Mouse (Mus musculus): ENCODE results near the gene Lrmda. TPM values are rescaled to one million over a fixed set of nuclear protein-coding genes. Genes with fewer than 3 reads are reported as not detected.

Gene Lrmda
- polyA plus RNA-seq, 1 experiment from 2014 or later: 0.25 TPM

DNA sequence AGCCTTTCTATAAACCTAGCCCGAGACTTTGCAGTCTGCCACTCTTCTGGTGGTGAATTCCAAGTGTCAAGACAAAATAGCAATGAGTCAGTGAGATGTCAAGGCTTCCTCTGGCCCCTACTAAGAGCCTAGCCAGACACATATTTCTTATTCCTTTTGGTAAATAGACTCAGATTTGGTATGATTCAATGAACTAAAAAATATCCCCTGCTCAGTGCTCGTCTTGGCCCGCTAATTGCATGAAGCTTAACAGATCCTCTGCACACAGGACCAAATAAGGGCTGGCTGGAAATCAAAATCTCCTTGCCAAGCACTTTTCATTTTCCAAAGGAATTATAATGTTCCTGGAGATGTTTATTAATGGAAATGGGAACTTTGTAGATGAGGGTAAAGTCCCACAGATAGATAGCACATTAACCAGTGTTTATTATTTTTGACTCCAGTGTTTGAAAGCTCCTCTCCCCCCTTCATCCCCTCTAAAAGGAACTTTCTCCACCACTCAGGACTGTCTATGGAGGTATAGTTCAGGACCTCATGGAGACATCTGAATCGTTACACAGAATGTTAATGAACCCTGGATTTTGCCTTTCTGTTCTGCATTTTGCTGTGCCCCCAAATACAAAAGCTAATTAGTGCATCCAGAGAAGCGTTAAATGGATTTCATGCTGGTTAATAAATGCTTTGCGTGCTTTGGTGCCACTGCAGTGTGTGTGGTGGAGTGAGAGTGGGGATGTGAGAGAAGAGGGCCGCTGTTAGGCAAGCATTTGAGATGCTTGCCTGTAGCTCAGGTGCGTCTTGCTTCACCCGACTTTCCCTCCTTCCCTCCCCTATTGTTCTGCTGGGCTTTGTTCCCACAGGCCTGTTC lies 945.5 kb downstream of the Lrmda start:
- no peak for ATAC-seq (ENCODE audit: low read depth)
- Histone ChIP-seq H3K36me3 (no peaks in the 10 kb centered on the region), H3K27me3 (no peaks in the 10 kb centered on the region), H3K4me3 (replicated peaks) (no peak overlapping the region), H3K4me1 (replicated peaks) (no peaks in the 10 kb centered on the region), H3K4me2 (no peak overlapping the region), H3K9ac (no peak overlapping the region), H3K27ac (no peak overlapping the region), H3K9me3 (replicated peaks) (no peaks in the 10 kb centered on the region)
- DNase-seq: no peak
- 59% methylated on average over 9 of the region's 9 CpGs for WGBS (ENCODE audit: insufficient replicate concordance)

DNA sequence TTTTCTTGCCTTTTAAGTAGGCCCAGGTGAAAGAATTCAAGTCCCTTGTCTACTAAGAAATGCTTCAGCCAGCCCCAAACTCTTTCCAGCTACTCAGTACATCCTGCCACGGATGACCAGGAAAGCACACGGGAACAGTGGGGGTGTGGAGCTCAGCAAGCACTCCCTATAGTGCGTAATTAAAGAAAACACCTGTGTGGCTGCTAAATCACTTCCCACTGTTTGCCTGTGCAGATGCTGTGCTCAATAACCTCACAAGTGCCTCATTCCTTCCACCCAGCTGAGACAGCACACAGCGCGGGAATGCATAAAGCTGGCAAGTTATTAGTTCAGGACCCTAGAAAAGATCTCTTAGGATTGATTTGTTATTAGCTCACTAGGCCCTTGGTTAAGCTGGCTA lies 949.2 kb downstream of the Lrmda start:
- no peak for DNase-seq
- no peaks in the 10 kb centered on the region for H3K27me3 ChIP-seq
- 78% methylated on average over 5 of the region's 5 CpGs for WGBS (ENCODE audit: insufficient replicate concordance)

DNA sequence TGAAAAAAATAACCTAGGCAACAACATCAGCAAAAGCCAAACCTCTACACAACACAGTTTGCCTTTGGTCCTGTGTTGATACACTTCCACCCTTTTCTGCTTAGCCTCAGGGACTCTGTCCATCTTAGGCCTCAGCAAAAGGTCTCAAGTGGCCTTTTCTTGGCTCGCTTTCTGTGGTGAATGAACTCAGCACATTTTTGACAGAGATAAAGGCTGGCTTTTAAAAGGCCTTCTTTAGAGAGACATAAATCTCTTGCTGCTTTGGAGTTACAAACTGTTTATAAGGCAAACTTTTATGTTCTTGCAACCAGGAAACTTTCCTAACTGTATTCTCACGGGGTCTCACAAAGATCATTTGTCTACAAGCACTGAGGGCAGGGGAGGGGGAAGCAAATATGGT lies 967.2 kb downstream of the Lrmda start:
- Histone ChIP-seq H3K9ac (no peak overlapping the region), H3K36me3 (no peaks in the 10 kb centered on the region), H3K27ac (no peak overlapping the region), H3K4me2 (no peak overlapping the region), H3K27me3 (no peaks in the 10 kb centered on the region), H3K4me1 (replicated peaks) (no peaks in the 10 kb centered on the region), H3K9me3 (replicated peaks) (no peaks in the 10 kb centered on the region), H3K4me3 (replicated peaks) (no peak overlapping the region)
- DNase-seq (no peak), ATAC-seq (ENCODE audit: low read depth) (no peak)
- 62% methylated on average over 2 of the region's 2 CpGs for WGBS (ENCODE audit: insufficient replicate concordance)

More for the DNA sequence above, 949.2 kb downstream of the Lrmda start:
- Histone ChIP-seq H3K4me1 (replicated peaks) (no peaks in the 10 kb centered on the region), H3K36me3 (no peaks in the 10 kb centered on the region), H3K9ac (no peak overlapping the region), H3K4me3 (replicated peaks) (no peak overlapping the region), H3K4me2 (no peak overlapping the region), H3K9me3 (replicated peaks) (no peaks in the 10 kb centered on the region), H3K27ac (no peak overlapping the region)
- no peak for ATAC-seq (ENCODE audit: low read depth)

DNA sequence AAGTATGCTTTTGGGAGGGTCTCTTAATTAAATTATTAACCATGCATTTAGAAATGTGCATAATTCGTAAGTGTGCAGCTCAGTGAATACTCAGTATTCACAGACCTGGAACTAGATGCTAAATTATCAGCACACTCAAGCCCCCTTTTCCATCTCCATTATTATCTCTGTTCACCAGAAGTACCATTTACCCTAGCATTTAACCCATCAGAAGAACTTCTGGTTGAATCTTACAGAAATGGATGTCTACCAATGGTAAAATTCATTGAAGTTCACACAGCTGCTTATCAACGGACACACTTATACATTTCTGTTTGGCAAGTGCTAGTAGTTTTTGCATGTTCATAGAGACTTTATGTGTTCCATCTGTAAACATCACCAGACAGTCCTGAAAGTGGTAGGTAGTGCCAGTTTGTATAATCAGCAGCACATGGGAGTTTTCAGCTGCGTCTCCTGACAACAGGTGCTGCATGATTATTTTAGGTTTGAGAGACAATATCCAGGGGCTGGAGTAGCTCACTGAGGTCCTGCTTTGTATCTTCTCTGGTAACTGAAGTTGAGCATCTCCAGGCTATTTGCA lies 968.7 kb downstream of the Lrmda start:
- no peak for DNase-seq
- WGBS (ENCODE audit: insufficient replicate concordance): 69% methylated on average over 3 of the region's 3 CpGs
- Histone ChIP-seq H3K27me3 (no peaks in the 10 kb centered on the region), H3K9ac (no peak overlapping the region), H3K4me2 (no peak overlapping the region), H3K4me3 (replicated peaks) (no peak overlapping the region), H3K36me3 (no peaks in the 10 kb centered on the region), H3K9me3 (replicated peaks) (no peaks in the 10 kb centered on the region), H3K4me1 (replicated peaks) (no peaks in the 10 kb centered on the region), H3K27ac (no peak overlapping the region)
- no peak for ATAC-seq (ENCODE audit: low read depth)

DNA sequence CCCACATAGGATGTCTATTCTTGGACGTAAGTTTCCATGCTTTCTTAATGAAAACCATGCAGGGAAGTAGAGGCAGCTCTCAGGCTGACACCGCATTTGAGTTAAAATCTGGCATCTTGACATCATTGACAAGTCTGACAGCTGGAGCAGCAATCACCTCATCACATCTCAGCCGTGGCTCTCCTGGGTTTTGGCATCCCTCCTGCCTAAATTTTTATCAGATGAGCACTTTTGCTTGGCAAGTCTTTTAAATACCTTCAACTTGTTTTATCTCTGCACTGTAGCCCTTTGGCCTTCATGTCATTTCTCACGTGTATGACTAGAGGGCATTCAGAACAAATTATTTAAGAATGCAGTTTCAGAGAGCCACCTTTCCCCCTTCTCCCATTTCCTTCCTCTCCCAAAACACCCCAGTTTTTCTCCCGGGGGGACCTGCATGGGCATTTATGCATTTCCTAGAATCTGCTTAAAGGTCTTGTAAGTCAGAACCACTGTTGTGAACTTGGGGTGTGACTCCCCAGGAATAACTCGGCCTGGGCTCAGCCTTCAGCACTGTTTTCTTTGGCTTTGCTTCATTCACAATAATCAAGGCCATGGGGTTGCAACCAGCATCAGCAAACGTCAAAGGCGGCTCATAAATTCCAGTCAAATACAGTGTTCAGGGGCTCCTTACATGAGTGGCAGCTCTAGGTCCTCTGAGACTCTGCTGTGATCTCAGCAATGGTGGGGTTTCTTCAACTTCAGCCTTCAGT lies 975.8 kb downstream of the Lrmda start:
- H3K4me2 ChIP-seq: no peak overlapping the region
- whole genome bisulfite sequencing (ENCODE audit: insufficient replicate concordance): 55% methylated on average over 8 of the region's 8 CpGs
- H3K4me3 ChIP-seq (replicated peaks): no peak overlapping the region
- no peak for ATAC-seq (ENCODE audit: low read depth)
- H3K27ac ChIP-seq: no peak overlapping the region
- no peaks in the 10 kb centered on the region for H3K27me3 ChIP-seq
- H3K9ac ChIP-seq: no peak overlapping the region
- H3K4me1 ChIP-seq (replicated peaks): no peaks in the 10 kb centered on the region
- DNase-seq: no peak
- H3K36me3 ChIP-seq: no peaks in the 10 kb centered on the region
- no peaks in the 10 kb centered on the region for H3K9me3 ChIP-seq (replicated peaks)

DNA sequence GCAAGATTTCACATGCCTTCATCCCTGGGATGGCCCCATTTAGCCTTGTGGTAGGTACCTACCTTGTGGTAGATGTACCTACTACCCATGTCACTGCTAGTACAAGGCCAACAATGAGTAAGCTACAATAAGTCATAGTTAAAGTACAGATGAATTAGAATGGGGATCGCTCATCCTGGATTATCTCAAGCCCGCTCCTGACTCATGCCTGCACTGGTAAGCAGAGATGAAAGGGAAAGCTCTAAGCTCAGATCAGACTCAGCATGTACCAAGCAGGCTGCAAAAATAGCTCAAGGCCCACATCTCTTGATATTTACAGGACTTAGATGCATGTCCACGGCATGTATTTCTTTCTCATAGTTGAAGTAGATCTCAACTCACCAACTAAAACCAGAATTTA lies 979.4 kb downstream of the Lrmda start:
- no peak overlapping the region for H3K9ac ChIP-seq

DNA sequence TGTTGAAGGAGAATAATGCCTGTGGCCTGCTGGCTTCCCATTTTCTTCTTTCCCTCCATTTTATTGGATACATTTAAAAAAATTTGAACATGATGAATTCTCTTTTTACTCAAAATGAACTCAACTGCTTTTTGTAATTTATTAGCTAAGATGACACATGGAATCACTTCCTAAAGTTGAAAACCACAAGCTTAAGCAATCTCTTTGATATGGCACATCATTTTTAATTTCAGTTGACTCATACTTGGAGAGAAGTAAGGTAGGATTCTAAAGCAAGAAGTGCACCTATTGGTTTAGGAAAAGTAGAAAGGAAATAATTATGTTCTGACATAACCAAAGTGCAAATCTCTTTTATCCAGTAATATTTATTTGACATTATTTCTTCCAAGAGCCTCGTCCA lies 992.5 kb downstream of the Lrmda start:
- no peaks in the 10 kb centered on the region for H3K4me1 ChIP-seq (replicated peaks)
- H3K36me3 ChIP-seq: no peaks in the 10 kb centered on the region
- no peak overlapping the region for H3K4me2 ChIP-seq
- no peak overlapping the region for H3K9ac ChIP-seq
- H3K9me3 ChIP-seq (replicated peaks): no peaks in the 10 kb centered on the region
- DNase-seq: no peak
- H3K4me3 ChIP-seq (replicated peaks): no peak overlapping the region
- WGBS (ENCODE audit: insufficient replicate concordance): 71% methylated on average over 1 of the region's 1 CpGs
- no peak for ATAC-seq (ENCODE audit: low read depth)
- H3K27me3 ChIP-seq: no peaks in the 10 kb centered on the region
- H3K27ac ChIP-seq: no peak overlapping the region

More for the DNA sequence above, 979.4 kb downstream of the Lrmda start:
- WGBS (ENCODE audit: insufficient replicate concordance): 67% methylated on average over 3 of the region's 3 CpGs
- H3K4me1 ChIP-seq (replicated peaks): no peaks in the 10 kb centered on the region
- no peaks in the 10 kb centered on the region for H3K27me3 ChIP-seq
- H3K4me2 ChIP-seq: no peak overlapping the region
- ATAC-seq (ENCODE audit: low read depth) (no peak), DNase-seq (no peak)
- H3K27ac ChIP-seq: no peak overlapping the region
- H3K9me3 ChIP-seq (replicated peaks): no peaks in the 10 kb centered on the region
- H3K4me3 ChIP-seq (replicated peaks): no peak overlapping the region
- H3K36me3 ChIP-seq: no peaks in the 10 kb centered on the region

DNA sequence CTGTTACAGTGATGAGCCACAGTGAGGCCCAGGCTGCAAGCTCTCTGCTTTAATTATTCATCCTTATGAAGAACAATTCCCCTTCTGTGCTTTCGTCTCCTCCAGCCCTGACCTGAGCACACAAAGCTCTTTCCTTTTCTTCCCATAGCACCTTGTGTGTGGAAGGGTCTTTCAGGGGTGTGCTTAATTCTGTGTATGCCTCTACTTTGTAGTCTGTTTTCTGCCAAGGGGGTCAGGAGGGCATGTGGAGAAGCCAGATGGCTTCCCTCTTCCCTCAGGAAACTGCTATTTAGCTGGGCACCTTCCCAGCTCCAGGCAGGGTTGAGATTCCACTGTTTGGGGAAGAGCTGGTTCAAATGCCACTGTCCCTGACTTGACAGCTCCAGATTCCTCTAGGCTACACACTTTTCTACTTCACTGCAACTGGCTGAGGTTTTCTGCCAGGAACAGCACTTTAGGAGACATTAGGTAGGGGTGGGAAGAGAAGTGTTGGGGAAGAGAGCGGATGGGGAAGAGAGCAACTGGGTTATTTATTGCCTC lies 995.3 kb downstream of the Lrmda start:
- Histone ChIP-seq H3K4me3 (replicated peaks) (no peak overlapping the region), H3K4me2 (no peak overlapping the region), H3K9ac (no peak overlapping the region), H3K27ac (no peak overlapping the region), H3K4me1 (replicated peaks) (no peaks in the 10 kb centered on the region), H3K36me3 (no peaks in the 10 kb centered on the region), H3K27me3 (no peaks in the 10 kb centered on the region), H3K9me3 (replicated peaks) (no peaks in the 10 kb centered on the region)
- ATAC-seq (ENCODE audit: low read depth): no peak
- DNase-seq: no peak
- 51% methylated on average over 2 of the region's 2 CpGs for WGBS (ENCODE audit: insufficient replicate concordance)

DNA sequence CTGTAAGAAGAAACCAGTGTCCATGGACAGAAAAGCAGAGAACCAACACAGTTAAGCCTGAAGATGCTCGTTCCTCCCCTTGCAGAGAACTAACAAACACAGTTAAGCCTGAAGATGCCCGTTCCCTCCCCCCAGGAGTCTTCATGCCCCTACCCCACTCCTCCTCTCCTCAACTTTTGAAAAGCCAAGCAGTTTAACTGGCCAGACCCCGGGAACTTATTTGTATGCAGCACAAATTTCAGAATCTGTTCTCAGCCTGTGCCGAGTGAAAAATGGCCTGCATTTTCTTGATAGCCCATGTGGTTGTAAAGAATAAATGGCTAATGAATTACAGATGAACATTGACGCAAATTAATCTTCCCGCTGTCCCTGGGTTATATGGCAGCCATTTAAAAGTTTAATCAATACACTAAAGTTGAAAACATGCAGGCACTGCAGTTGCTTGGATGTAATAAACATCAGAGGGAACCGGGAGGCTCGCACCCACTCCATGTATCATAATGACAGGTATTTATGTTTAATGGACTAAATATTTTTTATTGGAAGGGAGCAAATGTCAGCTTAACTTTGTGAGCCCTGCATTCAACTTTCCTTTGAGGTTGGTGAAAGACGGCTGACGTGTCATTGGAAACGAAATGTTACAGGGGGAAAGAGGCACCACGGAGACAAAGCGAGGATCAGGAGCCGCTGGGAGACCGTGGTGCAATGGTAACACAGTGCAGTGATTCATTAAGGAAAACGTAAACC lies 996.0 kb downstream of the Lrmda start:
- Histone ChIP-seq H3K27me3 (no peaks in the 10 kb centered on the region), H3K4me1 (replicated peaks) (no peaks in the 10 kb centered on the region), H3K9me3 (replicated peaks) (no peaks in the 10 kb centered on the region), H3K9ac (no peak overlapping the region), H3K4me3 (replicated peaks) (no peak overlapping the region), H3K27ac (no peak overlapping the region), H3K36me3 (no peaks in the 10 kb centered on the region), H3K4me2 (no peak overlapping the region)
- 60% methylated on average over 16 of the region's 16 CpGs for WGBS (ENCODE audit: insufficient replicate concordance)
- ATAC-seq (ENCODE audit: low read depth): no peak
- no peak for DNase-seq

DNA sequence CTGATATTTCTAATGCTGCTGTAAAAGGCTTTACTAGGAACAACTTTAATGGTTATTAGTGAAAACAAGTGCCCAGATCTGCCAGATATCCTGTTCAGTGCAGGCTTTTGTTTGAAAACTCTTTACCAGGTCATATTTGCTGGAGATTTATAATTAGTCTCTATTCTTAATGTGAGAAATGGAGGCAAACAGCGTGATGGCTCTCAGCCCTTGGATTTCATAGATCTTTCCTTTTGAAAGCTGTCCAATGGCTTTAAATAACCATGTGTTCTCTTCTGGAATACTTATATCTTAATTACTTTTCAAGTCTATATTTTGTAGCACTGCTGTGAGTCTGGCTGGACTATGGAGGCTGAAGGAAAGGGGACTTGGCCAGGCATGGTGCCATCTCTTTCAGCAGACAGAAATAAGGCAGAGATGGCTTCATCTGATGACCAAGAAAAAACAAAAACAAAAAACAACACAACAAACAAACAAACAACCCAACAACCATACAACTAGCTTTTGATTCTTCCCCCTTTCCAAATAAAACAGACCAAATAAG lies 996.6 kb downstream of the Lrmda start:
- no peaks in the 10 kb centered on the region for H3K9me3 ChIP-seq (replicated peaks)
- no peak overlapping the region for H3K4me3 ChIP-seq (replicated peaks)
- ATAC-seq (ENCODE audit: low read depth): no peak
- no peaks in the 10 kb centered on the region for H3K27me3 ChIP-seq
- H3K9ac ChIP-seq: no peak overlapping the region
- H3K4me2 ChIP-seq: no peak overlapping the region
- H3K36me3 ChIP-seq: no peaks in the 10 kb centered on the region
- no peaks in the 10 kb centered on the region for H3K4me1 ChIP-seq (replicated peaks)
- no peak for DNase-seq
- no peak overlapping the region for H3K27ac ChIP-seq
- WGBS (ENCODE audit: insufficient replicate concordance): 58% methylated on average over 1 of the region's 1 CpGs

DNA sequence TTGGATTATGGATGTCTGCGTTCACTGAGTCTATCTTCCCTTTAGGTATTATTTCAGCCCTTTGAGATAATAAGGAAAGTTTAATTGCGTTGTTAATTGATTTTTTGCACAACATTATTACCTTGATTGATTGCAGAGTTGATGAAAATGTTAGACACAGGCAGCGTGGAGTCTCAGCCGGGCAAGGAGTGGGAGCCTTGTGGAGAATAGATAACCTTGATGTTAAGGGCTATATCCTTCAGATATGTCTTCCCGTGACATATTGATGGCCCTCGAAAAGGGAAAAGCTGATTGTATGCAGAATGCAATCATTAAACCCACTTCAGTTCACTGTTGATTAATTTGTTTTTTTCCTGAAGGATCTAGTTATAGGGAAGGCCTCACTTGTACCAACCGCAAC lies 1021.5 kb downstream of the Lrmda start:
- no peaks in the 10 kb centered on the region for H3K27me3 ChIP-seq
- H3K9me3 ChIP-seq (replicated peaks): no peaks in the 10 kb centered on the region
- H3K4me1 ChIP-seq (replicated peaks): no peaks in the 10 kb centered on the region
- WGBS (ENCODE audit: insufficient replicate concordance): 72% methylated on average over 7 of the region's 7 CpGs
- H3K27ac ChIP-seq: no peak overlapping the region
- H3K9ac ChIP-seq: no peak overlapping the region
- DNase-seq (no peak), ATAC-seq (ENCODE audit: low read depth) (no peak)
- H3K4me3 ChIP-seq (replicated peaks): no peak overlapping the region
- H3K36me3 ChIP-seq: no peaks in the 10 kb centered on the region
- H3K4me2 ChIP-seq: no peak overlapping the region
